Mouse (Mus musculus) left cerebral cortex, adult 11 months (tissue): Measurements from ENCODE around the gene Hivep3.

ENCODE experiments used
- DNase-seq: peaks from one replicate; pipeline ENCODE4 v3.0.0; 2022; ENCODE audit warnings: low spot score

Hivep3 gene

DNA sequence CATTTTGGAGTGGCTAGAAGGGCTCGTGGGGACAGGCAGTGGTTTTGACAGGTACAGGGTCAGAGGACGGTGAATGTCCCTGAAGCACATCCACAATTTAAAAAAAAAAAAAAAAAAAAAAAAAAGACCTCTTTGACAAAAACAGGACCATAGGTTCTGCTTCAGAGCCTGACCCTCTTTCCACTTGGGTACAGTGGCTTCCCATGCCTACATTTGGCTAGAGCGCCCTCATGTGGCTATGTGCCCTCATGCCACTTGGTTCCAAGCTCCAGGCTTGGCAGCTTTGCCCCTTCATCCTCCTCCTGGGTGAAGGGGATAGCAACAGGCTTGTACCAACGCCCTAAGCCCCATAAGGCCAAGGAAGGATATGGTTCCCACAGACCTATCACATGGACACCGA lies 371.0 kb downstream of the Hivep3 start:
- DNase-seq: no peak

DNA sequence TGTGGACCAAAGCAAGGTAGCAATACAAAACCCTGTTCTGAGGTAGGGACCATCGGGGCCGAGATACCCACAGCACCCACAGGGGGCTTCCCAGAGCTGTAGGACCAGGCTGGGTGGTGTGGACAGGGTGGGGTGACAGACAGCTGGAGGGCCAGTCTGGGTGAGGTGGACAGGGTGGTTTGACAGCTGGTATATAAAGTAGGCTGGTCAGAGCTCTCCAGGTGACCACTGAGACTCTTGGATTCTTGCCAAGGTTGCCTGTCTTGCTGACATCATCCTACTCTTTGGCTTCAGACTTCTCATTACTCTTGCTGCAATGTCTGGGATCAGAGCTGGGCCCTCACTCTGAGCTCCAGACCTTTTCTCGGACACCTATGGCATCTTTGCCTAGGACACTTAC lies 372.8 kb downstream of the Hivep3 start:
- DNase-seq: no peak

DNA sequence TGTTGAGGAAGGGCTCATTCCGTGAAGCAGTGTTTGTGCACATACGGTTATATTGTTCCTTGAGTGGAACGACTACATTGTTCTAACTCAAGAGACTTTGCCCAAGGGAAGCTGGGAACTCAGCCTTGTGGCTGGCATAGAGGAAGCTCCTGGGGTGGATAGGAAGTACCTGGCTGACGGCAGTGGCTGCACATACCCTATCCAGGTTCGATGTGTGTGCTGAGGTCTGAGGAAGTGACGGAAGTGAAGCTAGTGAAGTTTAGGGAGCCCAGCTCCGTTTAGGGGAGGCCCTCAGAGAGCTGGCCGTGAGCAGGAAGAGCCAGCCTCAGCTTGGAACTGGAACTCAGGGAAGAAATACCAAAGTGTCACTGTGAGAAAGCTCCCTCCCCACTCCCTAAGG lies 374.2 kb downstream of the Hivep3 start:
- DNase-seq: no peak

DNA sequence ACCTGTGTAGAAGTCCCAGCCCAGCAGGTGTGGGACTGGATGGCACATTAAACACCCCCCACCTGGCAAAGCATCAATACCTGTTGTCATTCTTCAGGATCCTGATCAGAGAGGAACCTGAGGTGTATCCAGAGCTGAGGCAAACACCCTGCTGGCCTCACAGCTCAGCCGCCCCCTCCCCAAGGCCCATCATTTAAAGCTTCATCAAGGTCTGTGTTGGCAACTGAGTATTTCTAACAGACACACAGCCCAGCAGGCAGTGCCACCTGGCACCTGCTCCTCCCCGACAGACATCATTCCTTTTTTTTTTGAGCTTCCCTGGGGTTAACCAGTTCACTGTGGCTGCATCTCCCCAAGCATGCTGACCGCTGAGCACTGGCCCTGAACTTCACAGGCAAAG lies 381.9 kb downstream of the Hivep3 start:
- no peak for DNase-seq

DNA sequence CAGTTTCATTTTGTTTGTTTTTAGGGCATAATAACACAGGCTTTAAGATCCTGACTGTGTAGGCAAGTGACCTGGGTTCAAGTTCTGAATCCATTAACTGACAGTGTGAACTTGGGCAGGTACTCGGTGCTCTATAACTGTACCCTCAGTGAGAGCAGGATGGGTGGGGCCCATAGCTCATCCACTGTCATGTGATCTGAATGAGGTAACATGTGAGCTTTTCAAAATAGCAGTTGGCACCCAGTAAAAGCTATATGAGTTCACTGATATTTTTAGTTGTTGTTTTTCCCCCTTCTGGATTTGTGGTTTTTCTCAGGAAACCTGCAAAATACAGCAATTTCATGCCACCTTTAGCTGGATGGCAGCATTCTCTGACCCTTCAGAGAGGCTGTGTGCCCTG lies 382.7 kb downstream of the Hivep3 start:
- DNase-seq: no peak

DNA sequence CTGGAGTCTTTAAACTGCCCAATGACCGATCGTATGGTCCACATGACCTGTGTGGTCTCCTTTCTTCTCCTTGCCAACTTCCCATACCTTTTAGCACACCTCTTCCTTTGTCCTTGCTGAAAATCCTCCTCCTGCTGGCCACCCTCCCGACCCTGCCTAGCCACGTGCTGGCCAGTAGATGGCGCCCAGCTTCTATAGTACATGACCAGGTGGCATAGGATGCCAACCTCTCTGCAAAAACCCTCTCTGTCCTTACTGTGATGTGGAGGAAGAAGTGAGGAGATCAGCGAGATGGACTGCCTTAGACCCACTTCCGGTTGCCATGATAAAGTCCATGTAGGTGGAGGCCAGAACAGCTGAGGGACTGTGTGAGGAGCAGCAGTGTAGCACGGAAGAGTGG lies 386.7 kb downstream of the Hivep3 start:
- no peak for DNase-seq

DNA sequence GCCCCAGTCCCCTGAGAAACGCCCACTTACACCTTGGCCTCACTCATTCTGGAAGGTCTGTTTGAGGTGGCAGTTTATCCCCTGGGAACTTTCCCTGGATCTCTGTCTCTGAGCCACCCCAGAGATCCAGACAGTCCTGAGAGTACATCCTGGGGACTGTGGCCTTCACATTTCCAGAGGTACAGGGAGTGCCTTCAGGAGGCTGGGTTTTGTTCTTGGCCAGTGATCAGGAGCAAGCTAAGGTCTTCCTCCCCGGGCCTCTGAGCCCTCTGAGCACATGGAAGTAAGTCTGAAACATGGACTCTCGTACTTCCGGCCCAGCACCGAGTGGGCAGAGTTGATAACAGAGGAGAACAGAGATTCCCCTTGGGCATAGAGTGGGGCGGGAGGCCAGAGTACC lies 391.1 kb downstream of the Hivep3 start:
- no peak for DNase-seq

DNA sequence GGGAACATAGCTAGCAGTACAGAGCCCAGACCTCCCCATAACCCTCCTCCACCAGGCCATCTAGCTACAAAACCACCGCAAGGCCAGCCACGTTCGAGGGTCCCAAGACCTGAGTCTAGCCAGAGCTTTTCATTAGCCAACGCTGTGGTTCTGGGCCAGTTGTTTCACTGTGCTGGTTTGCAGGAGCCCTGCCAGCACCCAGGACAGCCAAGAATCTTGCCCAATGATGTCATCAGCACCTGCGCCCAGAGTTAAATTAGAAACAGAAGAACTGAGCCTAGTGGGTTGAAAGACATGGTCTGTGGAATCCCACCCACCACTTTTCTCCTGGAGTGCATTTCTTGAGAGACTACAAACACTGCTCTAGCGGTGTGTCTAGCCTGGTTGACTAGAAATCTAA lies 392.5 kb downstream of the Hivep3 start:
- no peak for DNase-seq

DNA sequence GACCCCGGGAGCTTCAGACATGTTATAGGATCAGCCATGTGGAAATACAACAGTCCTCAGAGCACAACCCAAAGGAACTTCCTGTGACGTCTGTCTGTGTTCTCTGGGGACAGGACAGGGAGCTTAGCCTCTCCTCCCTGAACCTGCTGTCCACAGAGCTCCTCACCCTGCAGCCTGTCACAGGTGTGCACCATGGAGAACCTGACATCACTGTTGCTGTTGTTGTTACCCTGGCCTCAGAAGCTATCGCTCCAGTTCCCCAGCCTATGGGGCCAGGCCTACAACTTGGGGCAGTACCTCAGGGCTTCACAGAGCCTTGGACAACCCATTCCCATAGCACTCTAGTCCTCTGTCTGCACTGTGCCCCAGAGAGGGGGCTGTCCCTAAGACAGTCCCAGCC lies 393.7 kb downstream of the Hivep3 start:
- no peak for DNase-seq

DNA sequence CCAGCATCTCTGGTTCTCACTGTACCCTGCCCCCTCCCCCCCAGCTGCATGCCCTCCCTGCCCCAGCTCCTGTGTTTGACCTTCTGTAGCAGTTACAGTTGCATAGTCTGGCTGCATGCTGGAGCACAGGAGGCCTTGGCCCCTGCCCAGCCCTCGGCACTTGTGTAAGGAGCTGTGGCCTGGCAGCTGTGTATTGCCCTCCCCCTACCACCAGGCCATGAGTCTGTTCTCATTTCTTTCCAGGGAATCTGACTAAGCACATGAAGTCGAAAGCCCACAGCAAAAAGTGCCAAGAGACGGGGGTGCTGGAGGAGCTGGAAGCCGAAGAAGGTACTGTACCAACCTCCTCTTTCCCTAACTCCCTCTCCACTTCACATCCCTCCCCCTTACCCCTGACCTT lies 394.4 kb downstream of the Hivep3 start:
- no peak for DNase-seq

DNA sequence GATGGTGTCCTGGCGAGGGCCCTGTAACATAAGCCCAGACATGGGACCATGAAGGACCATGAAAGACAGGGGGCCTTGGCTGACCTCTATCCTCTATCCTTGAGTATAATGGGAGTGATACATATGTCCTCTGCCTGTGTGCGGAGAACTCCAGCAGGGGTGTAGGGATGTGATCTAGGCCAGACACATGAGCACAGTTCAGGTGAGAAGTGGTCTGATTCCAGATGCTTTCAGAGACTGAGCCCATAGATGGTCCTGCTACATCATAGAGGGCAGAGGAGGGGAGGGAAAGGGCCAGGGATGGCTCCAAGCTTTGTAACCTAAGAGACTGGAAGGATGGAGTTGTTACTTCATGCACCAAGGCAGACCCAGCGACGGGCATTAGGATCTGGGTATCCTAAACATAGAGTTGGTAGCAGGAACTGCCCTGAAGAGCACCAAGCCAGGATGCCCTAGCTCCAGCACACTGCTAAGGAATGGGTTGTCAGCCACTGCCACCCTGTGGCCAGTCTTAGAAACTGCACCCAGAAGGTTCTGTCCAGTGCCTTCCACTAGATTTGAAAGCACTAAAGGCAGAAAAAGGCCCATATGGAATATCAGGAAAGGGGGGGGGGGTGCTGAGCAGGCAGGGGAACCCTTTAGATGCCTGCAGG lies 395.8 kb downstream of the Hivep3 start:
- DNase-seq: peak; percentile 49

DNA sequence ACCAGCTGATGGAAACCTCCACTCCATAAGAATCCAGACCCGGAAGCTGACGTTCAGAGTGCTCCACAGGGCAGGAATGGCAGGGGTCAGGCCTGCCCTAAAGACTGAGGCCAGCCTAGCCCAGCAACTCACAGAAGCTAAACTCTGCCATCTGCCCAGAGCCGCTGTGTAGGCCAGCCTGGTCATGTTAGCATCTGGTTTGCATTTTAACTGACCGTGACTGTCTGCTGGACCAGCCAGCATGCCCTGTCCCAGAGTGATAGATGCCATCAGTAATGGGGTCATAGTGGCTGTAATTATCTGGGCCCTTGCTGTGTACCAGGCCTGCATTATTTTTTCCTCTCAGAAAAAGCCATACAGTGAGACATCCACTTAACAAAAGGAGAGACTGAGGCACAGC lies 397.3 kb downstream of the Hivep3 start:
- no peak for DNase-seq

DNA sequence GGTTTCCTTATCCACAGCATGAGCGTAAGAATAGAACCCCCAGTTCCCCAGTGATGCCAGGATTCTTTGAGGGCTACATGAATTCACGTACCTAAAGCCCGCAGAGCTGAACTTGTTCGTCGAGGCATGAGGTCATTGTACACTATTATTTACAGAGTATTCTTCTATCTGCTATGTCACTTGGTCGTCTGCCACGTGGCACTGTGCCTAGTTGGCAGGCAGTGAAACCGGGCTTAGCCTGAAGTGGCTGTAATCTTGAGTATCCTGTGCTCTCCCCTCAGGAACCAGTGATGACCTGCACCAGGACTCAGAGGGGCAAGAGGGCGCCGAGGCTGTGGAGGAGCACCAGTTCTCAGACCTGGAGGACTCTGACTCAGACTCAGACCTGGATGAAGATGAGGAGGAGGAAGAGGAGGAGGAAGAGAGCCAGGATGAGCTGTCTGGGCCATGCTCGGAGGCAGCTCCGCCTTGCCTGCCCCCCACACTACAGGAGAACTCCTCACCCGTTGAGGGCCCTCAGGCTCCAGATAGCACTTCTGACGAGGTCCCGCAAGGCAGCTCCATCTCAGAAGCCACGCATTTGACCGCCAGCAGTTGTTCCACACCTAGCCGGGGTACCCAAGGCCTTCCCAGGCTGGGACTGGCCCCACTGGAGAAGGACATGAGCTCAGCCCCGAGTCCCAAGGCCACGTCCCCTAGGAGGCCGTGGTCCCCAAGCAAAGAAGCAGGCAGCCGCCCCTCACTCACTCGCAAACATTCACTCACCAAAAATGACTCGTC lies 398.0 kb downstream of the Hivep3 start:
- no peak for DNase-seq

DNA sequence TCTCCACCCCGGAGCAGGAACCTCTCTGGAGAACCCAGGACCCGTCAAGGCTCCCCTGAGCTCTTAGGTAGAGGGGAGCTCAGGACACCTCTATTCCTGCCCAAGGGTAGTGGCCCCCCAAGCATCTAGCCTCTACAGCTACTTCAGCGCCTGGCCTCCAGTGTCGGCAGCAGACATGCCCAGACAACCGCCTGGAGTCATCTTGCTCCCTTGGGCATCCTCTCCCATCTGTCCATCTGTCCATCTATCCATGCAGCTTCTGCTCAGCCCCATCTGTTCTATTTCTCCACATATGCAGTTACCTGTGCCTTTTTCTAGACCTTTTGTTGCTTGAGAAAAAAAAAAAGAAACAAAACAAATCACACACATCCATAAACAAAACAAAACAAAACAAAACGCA lies 400.6 kb downstream of the Hivep3 start:
- DNase-seq: no peak

DNA sequence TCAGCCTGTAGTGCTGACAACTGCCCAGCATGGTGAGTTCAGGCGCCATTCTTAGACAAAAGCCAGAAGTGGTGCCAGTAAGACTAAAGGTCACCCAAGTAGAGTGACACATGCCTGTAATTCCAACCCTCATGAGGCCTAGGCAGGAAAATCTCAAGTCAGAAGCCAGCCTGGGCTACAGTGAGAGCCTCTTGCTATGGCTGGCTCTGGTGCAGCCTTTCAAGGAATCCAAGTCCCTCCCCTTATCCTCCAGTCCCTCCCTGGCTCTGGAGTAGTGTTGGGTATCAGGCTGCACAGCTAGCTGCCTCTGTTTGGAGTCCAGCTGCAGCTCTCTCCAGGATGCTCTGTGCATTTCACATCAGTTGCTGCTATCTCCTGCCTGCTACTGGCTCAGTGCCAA lies 408.2 kb downstream of the Hivep3 start:
- no peak for DNase-seq

DNA sequence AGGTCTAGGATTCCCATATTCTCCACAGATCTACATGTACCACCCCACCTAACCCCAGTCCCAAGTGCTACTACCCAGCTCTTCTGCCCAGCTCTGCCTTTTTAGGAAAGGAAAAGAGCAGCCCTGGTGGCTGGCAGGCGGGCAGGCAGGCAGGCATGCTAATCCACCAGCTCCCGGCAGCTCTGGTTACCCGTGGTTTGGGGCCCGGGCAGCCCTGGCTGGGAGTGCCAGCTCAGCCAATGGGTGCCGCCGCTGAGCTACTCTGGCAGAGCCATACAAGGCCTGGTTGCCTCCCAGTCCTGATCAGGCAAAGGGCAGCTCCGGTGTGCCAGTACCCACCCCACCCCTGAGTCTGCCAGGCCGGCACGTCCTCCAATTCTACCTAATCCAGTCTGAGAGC lies 409.3 kb downstream of the Hivep3 start:
- no peak for DNase-seq

DNA sequence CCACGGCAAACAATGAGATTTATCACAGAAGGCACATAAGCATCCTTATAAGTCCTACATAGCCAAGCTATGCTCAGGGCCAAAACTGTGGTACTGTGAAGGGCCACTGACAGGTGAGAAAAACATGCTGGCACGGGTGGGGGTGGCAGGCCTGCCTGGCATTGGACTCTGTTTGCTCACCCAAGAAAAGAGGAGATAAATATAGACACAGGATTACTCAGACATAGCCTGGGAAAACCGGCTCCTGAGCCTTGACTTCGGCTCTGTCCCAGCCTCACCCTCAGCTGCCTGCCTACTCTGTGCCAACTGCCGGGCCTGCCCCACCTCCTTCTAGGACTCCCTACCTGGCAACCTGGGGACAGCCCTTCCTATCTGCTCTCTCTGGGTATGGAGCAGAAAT lies 410.8 kb downstream of the Hivep3 start:
- DNase-seq: no peak

DNA sequence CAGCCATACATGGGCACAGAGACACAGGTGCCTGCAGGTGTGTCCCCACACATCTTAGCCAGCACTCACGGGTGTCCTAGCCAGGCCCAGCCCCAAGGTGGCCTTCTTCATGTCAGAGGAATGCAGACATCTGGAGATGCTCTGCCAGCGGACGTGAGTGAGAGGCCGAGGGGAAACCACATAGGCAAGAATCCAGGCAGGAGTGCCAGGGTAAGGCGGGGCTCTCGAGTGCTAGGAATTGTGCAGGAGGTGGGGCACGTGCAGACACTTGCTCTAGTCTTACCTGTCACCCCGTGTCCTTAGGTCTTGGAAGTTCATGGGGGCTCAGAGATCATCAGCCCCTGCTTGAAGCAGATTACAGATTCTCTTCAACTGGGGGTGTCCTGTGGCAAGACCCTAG lies 412.3 kb downstream of the Hivep3 start:
- no peak for DNase-seq

DNA sequence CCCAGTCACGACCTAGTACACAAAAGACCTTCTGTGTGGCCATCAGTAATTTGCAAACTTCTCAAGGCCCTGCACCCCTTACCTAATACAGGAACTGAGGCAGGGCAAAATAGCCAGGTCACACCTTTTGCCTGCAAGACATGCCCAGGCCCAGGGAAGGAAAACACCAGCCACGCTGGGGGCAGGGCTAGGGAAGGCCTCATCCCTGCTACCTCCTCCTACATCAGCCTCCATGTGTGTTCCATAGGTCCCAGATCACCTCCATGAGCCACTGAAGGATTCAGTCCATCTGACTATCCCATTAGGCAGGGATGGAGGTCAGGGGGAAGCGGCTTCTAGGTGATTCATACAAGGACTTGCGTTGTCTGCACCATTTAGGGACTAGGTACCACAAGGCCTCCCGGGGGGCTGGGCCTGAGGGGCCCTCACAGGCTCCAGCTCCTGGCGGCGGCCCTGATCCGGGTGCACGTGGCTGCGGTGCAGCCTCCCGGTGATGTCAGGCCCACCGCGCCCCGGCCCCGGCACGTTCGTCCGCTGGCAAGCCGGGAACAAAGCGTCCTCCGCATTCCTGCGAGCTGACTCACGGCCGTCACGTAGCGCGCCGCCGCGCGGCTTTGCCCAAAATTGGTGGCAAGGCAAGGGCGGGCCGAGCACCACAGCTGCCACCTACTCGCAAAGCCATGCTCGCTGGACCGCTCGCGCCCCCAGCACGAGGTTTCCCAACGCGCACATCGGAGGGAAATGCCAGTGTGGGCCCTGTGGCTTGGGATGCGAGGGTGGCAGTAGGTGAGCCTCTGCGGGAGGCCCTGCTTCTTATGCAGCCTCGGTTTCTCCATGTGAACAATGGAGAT lies 414.9 kb downstream of the Hivep3 start:
- peak; percentile 60 for DNase-seq

DNA sequence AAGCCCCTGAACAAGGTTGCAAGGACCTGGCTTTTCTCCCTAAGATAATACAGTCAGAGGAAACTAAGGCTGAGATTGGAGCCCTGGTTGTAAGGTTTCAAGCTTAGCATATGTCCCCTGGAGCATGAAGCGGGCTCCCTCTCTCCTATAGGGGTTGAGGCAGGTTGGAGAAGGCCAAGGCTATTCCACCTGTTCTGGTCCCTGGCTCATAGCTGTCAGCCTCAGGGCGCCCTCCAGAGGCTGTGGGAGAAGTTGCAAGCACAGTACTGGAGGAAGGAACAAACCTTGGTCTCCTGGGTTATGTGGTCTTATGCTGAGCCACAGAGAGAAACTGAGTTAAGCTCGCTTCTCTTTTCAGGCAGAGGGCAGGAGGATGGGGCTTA lies 415.5 kb downstream of the Hivep3 start:
- DNase-seq: no peak

DNA sequence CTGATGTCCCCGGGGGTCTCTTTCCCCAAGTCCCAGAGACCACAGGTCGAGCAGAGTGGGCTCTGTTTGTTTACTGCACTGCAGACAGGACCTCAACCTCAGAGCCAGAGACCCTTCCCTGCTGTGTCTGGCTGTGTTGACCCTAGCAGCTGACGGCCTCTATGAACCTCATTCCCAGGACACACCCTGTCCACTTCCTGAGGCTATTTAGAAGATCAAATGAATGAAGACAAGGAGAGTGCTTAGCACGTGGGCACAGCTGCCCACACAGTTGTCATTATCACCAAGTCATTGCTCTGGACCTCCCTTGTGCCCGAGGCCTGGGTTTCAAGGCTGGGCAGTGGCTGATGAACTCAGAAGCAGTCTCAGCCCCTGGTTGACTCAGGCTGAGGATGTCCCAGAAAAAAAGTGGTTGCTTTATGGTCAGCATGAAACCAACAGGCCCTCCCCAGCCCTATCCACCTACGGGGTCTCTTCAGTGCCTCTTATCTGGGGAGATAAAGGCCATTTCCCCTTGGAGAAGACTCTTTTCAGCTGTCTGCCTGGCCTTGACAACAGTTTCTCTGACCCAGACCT lies 416.8 kb downstream of the Hivep3 start:
- no peak for DNase-seq

DNA sequence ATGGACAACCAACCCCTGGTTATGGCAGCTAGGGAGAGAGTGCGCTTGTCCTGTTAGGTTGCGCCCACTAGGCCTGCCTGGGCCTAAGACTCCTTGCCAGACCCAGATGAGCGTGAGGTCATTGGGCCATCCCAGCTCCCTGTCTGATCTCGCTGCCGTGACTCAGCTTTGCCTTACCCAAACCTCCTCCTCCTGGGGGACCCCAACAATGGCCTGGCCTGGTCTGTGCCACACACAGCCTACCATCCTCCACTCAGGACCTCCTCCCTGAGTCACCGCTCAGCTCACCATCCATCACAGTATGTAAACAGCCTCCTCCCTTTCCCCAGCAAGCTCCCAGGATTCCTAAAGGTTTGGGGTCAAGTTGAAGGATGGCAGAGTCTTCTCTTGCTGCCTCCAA lies 418.3 kb downstream of the Hivep3 start:
- no peak for DNase-seq

DNA sequence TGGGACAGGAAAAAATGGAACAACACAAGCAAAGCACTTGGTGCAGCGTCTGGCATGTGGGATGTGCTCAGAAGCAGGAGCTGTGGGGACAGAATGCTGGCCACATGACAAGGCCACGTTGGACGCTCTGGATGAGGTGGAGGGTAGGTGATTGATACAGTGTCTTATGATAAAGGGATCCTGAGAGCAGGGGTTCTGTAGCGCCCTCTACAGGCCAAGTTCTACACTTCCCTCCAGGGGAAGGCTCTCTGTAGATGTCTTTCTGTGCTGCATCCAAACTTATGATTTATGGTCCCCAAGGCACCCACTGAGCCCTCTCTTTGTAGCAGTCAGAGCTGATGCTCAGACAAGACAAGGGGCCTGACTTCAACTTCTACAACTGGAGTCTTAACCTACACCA lies 419.1 kb downstream of the Hivep3 start:
- DNase-seq: no peak
